Mouse (Mus musculus) lung, embryonic 16.5 days (tissue): ENCODE data around the gene Polr2e. TPM values are rescaled to one million over a fixed set of nuclear protein-coding genes. Genes with fewer than 3 reads are reported as not detected.

Source experiments
- ATAC-seq: fragments of 200-750 bp; cut with Nextera tagmentation; 2 replicates; pipeline ENCODE4 v1.8.0; 2017; ENCODE audit warnings: low read depth, mild to moderate bottlenecking, moderate library complexity
- H3K27ac ChIP-seq: fragments of 300-500 bp; sonication (generic); 2 replicates; pipeline ENCODE4 v1.5.1; 2014; ENCODE audit warnings: mild to moderate bottlenecking, control low read depth, low read length
- H3K27me3 ChIP-seq: fragments of 300-500 bp; sonication (generic); 2 replicates; pipeline ENCODE4 v1.6.1; 2014; ENCODE audit warnings: low read depth, low read length, mixed read lengths; ENCODE audit not compliant: control insufficient read depth, insufficient read depth
- H3K36me3 ChIP-seq: fragments of 300-500 bp; sonication (generic); 2 replicates; pipeline ENCODE4 v1.6.1; 2014; ENCODE audit warnings: low read length; ENCODE audit not compliant: control insufficient read depth, insufficient read depth
- H3K4me1 ChIP-seq: fragments of 300-500 bp; sonication (generic); replicated peaks from 2 replicates; pipeline ENCODE4 v1.6.1; 2014; ENCODE audit warnings: low read length, mixed read lengths; ENCODE audit not compliant: control insufficient read depth, insufficient read depth
- H3K4me2 ChIP-seq: fragments of 300-500 bp; sonication (generic); 2 replicates; pipeline ENCODE4 v1.6.1; 2014; ENCODE audit warnings: low read depth, low read length, control low read depth
- H3K4me3 ChIP-seq: fragments of 300-500 bp; sonication (generic); 2 replicates; pipeline ENCODE4 v1.5.1; 2014; ENCODE audit warnings: mild to moderate bottlenecking, low read length, control low read depth
- H3K9ac ChIP-seq: fragments of 300-500 bp; sonication (generic); 2 replicates; pipeline ENCODE4 v1.6.1; 2014; ENCODE audit warnings: low read length, control low read depth
- H3K9me3 ChIP-seq: fragments of 300-500 bp; sonication (generic); 2 replicates; pipeline ENCODE4 v1.6.1; 2016; ENCODE audit warnings: low read length; ENCODE audit not compliant: control insufficient read depth
- WGBS: fragments of 180-500 bp; shearing (Covaris S2); extraction: QIAGEN DNeasy Blood & Tissue Kit; methylation state at CpG from one replicate; pipeline ENCODE4 v1.1.7; 2014; 5-methylcytosine and 5-hydroxymethylcytosine counted together
- polyA plus RNA-seq: library from polyadenylated mRNA; unstranded; fragments of >200 nt; fragmentation: Nextera tagmentation; extraction: Ambion mirVana; gene quantifications from 2 replicates; pipeline ENCODE4 v1.2.1, GENCODE M21; 2015

The Polr2e gene
- polyA plus RNA-seq, 1 experiment from 2014 or later: 194 TPM

DNA sequence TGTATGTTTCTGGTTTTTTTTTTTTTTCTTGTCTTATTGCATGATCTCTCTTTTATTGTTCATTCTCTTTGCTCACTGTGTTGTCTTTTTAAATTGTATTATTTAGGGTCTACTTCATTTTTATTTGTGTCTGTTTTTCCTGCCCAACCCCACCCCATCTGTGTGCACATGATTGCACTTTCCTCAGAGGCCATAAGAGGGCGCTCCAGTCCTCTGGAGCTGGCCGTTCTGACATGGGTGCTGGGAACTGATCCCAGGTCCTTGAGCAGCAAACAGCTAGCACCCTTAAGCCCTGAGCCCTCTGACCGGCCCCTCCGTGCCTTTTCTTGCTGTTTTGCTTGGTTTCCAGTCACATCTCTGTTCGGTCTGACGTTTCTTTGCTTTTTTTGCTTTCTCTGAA, 48.0 kb downstream of the Polr2e start:
- Histone ChIP-seq H3K9me3 (peaks cover 4% of the 10 kb centered on the region), H3K27ac (no peak overlapping the region), H3K4me1 (peaks cover 37% of the 10 kb centered on the region), H3K4me3 (no peak overlapping the region), H3K27me3 (no peaks in the 10 kb centered on the region), H3K4me2 (no peak overlapping the region; the same call in 1 of the 2 replicates), H3K36me3 (peaks cover 45% of the 10 kb centered on the region), H3K9ac (no peak overlapping the region)
- 89% methylated on average over 6 of the region's 6 CpGs for WGBS
- ATAC-seq: no peak

GRCm38 (mm10) chr10:79991099-79991498, 48.5 kb downstream of the Polr2e start:
- no peak overlapping the region for H3K27ac ChIP-seq
- no peak for ATAC-seq
- H3K4me1 ChIP-seq: peaks cover 41% of the 10 kb centered on the region
- WGBS: 69% methylated on average over 12 of the region's 12 CpGs
- peak overlapping the region; percentile 33 for H3K4me2 ChIP-seq
- peaks cover 45% of the 10 kb centered on the region for H3K36me3 ChIP-seq
- no peaks in the 10 kb centered on the region for H3K27me3 ChIP-seq
- H3K4me3 ChIP-seq: 0 out of 2 replicates have a peak overlapping the region, but pooled peaks have one; percentile 90
- peaks cover 4% of the 10 kb centered on the region for H3K9me3 ChIP-seq
- no peak overlapping the region for H3K9ac ChIP-seq

DNA sequence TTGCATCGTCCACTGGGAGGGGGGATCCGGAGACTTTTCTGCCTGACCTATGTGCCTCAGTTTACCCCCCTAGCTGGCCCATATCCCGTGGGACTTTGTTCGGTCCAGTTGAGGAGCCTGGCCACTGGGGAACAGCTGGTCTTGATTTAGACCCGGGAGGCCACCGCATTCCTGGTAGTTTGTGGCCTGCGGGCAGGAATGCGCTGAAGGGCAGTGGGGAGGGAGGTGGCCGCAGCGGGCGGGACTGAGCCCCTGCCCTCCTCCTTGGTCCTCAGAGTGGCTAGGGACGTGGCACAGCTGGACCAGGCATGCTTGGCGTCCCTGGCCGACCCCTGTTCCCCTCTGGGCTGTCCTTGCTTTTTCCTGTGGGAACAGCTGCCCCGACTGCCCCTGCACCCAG, 49.7 kb downstream of the Polr2e start:
- H3K4me1 ChIP-seq: peaks cover 46% of the 10 kb centered on the region
- peak overlapping the region; percentile 98 for H3K27ac ChIP-seq
- H3K4me2 ChIP-seq: peak overlapping the region; percentile 67
- peaks cover 4% of the 10 kb centered on the region for H3K9me3 ChIP-seq
- WGBS: 15% methylated on average over 15 of the region's 15 CpGs
- no peaks in the 10 kb centered on the region for H3K27me3 ChIP-seq
- H3K36me3 ChIP-seq: peaks cover 41% of the 10 kb centered on the region
- peak overlapping the region; percentile 90 for H3K4me3 ChIP-seq
- ATAC-seq: peak; percentile 40
- H3K9ac ChIP-seq: peak overlapping the region; percentile 93

- 15% methylated on average over 8 of the region's 8 CpGs for WGBS
- Histone ChIP-seq H3K4me1 (peaks cover 44% of the 10 kb centered on the region), H3K36me3 (peaks cover 36% of the 10 kb centered on the region), H3K27me3 (no peaks in the 10 kb centered on the region), H3K4me3 (peak overlapping the region; percentile 90), H3K9ac (peak overlapping the region; percentile 93), H3K27ac (peak overlapping the region; percentile 98), H3K4me2 (peak overlapping the region; percentile 67), H3K9me3 (peaks cover 4% of the 10 kb centered on the region)
- ATAC-seq: no peak
Measured at GRCm38 (mm10) chr10:79989272-79989786, 50.3 kb downstream of the Polr2e start.

- under 1% methylated on average over 59 of the region's 59 CpGs for WGBS
- Histone ChIP-seq H3K9ac (peak within 1 kb of the TSS; percentile 93), H3K27ac (peak within 1 kb of the TSS; percentile 98), H3K4me2 (peak within 1 kb of the TSS; percentile 67), H3K4me3 (peak within 1 kb of the TSS; percentile 90), H3K36me3 (peaks cover 30% of the 10 kb centered on the region), H3K27me3 (no peaks in the 10 kb centered on the region), H3K4me1 (peaks cover 41% of the 10 kb centered on the region), H3K9me3 (peaks cover 4% of the 10 kb centered on the region)
- ATAC-seq: peak; percentile 27
Measured at GRCm38 (mm10) chr10:79988506-79989271, 50.9 kb downstream of the Polr2e start, which contains the start of gene Cnn2. TSS of gene Cnn2 (plus strand) at chr10:79988584.

- H3K4me2 ChIP-seq: peak overlapping the region; percentile 67
- 6% methylated on average over 27 of the region's 27 CpGs for WGBS
- no peaks in the 10 kb centered on the region for H3K27me3 ChIP-seq
- H3K4me3 ChIP-seq: peak overlapping the region; percentile 90
- peaks cover 4% of the 10 kb centered on the region for H3K9me3 ChIP-seq
- H3K9ac ChIP-seq: peak overlapping the region; percentile 93
- no peak for ATAC-seq
- H3K4me1 ChIP-seq: peaks cover 47% of the 10 kb centered on the region
- H3K36me3 ChIP-seq: peaks cover 22% of the 10 kb centered on the region
- peak overlapping the region; percentile 98 for H3K27ac ChIP-seq
Measured at GRCm38 (mm10) chr10:79987771-79988505, 51.7 kb downstream of the Polr2e start.

DNA sequence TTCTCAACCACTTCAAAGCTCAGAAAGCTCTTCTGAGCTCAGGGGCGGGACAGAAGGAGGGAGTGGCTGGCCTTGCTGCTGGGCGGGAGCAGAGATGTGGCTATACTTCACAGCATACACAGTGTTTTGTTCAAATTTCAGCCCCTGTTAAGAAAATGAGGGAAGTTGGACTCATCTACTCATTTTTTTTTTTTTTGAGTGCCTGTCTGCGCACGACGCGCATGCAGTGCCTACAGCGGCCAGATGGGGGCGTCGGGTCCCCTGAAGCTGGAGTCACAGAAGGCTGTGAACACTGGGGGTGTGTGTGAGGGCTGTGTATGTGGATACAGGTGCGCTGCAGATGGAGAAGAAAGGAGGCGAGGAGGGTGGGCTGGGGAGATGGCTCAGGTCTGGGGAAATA, 52.6 kb downstream of the Polr2e start:
- H3K4me3 ChIP-seq: peak overlapping the region; percentile 10; the same call in 1 of the 2 replicates
- peaks cover 13% of the 10 kb centered on the region for H3K36me3 ChIP-seq
- no peaks in the 10 kb centered on the region for H3K27me3 ChIP-seq
- H3K4me2 ChIP-seq: peak overlapping the region; percentile 95
- H3K27ac ChIP-seq: peak overlapping the region; percentile 98
- peaks cover 4% of the 10 kb centered on the region for H3K9me3 ChIP-seq
- peak; percentile 11; the same call in 1 of the 2 replicates for ATAC-seq
- H3K4me1 ChIP-seq: peaks cover 55% of the 10 kb centered on the region
- WGBS: 2% methylated on average over 11 of the region's 11 CpGs
- peak overlapping the region; percentile 38 for H3K9ac ChIP-seq

DNA sequence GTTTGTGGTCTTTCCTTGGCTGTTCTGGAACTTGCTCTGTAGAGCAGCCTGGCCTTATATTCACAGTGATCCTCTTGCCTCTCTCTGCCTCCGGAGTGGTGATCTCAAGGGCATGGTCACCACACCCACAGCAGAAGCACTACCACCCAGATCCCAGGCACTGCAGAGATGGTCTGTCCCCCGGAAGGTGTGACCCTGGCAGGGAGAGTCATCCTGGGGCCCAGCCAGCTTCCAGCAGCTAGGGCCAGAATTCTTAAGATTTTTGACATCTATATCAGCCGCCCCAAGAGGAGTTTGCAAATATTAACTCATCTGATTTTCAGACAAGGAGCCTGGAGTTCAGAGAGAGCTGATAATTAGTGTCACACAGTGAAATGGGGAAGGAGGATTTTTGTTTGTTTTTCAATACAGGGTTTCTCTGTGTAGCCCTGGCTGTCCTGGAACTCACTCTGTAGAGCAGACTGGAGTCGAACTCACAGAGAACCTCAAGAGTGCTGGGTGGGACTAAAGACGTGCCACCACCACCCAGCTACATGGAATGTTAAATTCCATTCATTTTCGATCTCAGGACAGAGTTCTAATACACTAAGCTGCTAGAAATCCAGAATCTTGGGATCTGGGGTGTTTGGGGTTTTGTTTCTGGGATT, 53.2 kb downstream of the Polr2e start:
- Histone ChIP-seq H3K4me1 (peaks cover 55% of the 10 kb centered on the region), H3K9me3 (no peaks in the 10 kb centered on the region; the same call in none of the 2 replicates), H3K27me3 (no peaks in the 10 kb centered on the region), H3K4me2 (peak overlapping the region; percentile 95), H3K27ac (peak overlapping the region; percentile 98), H3K4me3 (peak overlapping the region; percentile 80), H3K36me3 (peaks cover 7% of the 10 kb centered on the region), H3K9ac (peak overlapping the region; percentile 96)
- 17% methylated on average over 6 of the region's 6 CpGs for WGBS
- ATAC-seq: no peak
